Mouse (Mus musculus): Measurements from ENCODE around the gene Mdc1.

Gene Mdc1

GRCm38 (mm10) chr17:35879245-35880057 is 38.1 kb downstream of the Mdc1 start, which contains the start of gene Dhx16:
Dhx16 (plus strand) TSS chr17:35879819.
- DNase-seq (ENCODE audit: low read depth in 1 of 2, low spot score in 2 of 2): peak; percentile 74 to 87

- DNase-seq (ENCODE audit: low read depth in 1 of 2, low spot score in 2 of 2): no peak
These were observed 41.6 kb downstream of the Mdc1 start for GRCm38 (mm10) chr17:35882924-35883323.

- no peak for DNase-seq (ENCODE audit: low read depth in 1 of 2, low spot score in 2 of 2)
These were observed 42.5 kb downstream of the Mdc1 start for GRCm38 (mm10) chr17:35883777-35884176.

- DNase-seq (ENCODE audit: low read depth in 1 of 2, low spot score in 2 of 2): no peak
These were observed 46.4 kb downstream of the Mdc1 start for GRCm38 (mm10) chr17:35887725-35888124.

- DNase-seq (ENCODE audit: low read depth in 1 of 2, low spot score in 2 of 2): peak; percentile 52 to 77
These were observed 55.7 kb downstream of the Mdc1 start, which contains the start of gene 2310061I04Rik for GRCm38 (mm10) chr17:35896781-35897643. 2310061I04Rik (minus strand) TSS chr17:35897431.

- no peak for DNase-seq (ENCODE audit: low read depth in 1 of 2, low spot score in 2 of 2)
These were observed 56.6 kb downstream of the Mdc1 start for GRCm38 (mm10) chr17:35897644-35898573.

GRCm38 (mm10) chr17:35900636-35901035 is 59.3 kb downstream of the Mdc1 start:
- DNase-seq (ENCODE audit: low read depth in 1 of 2, low spot score in 2 of 2): no peak

- DNase-seq (ENCODE audit: low read depth in 1 of 2, low spot score in 2 of 2): no peak
These were observed 62.2 kb downstream of the Mdc1 start for GRCm38 (mm10) chr17:35903343-35903991.

GRCm38 (mm10) chr17:35903992-35904355 is 62.7 kb downstream of the Mdc1 start:
- DNase-seq (ENCODE audit: low read depth in 1 of 2, low spot score in 2 of 2): no peak

GRCm38 (mm10) chr17:35905587-35905986 is 64.3 kb downstream of the Mdc1 start:
- DNase-seq (ENCODE audit: low read depth in 1 of 2, low spot score in 2 of 2): no peak

GRCm38 (mm10) chr17:35907609-35908008 is 66.3 kb downstream of the Mdc1 start:
- no peak for DNase-seq (ENCODE audit: low read depth in 1 of 2, low spot score in 2 of 2)

All from monocyte, adult 2 months (primary cell).